Mouse (Mus musculus) E14TG2a.4 (cell line): Measurements from ENCODE around the gene Smtnl2.

Experiments used
- H3K27me3 ChIP-seq: 2 replicates; pipeline ENCODE4 v1.6.1; 2014; ENCODE audit warnings: low read length, control low read depth; ENCODE audit not compliant: insufficient read depth
- H3K36me3 ChIP-seq: 2 replicates; pipeline ENCODE4 v1.6.1; 2014; ENCODE audit warnings: low read length, control low read depth; ENCODE audit not compliant: insufficient read depth
- H3K4me1 ChIP-seq: replicated peaks from 2 replicates; pipeline ENCODE4 v1.6.1; 2014; ENCODE audit warnings: low read depth, low read length, control low read depth
- H3K4me3 ChIP-seq: replicated peaks from 2 replicates; pipeline ENCODE4 v1.5.1; 2014; ENCODE audit warnings: mild to moderate bottlenecking, low read length
- H3K9me3 ChIP-seq: 2 replicates; pipeline ENCODE4 v1.6.1; 2014; ENCODE audit warnings: low read length, control low read depth
- CTCF ChIP-seq: conservative IDR thresholded peaks from 2 replicates; pipeline ENCODE4 v1.5.1; 2014; ENCODE audit warnings: low read length
- NANOG ChIP-seq: IDR thresholded peaks from 2 replicates; pipeline ENCODE4 v1.6.1; 2014; ENCODE audit warnings: borderline replicate concordance, low read length, mixed read lengths
- POU5F1 ChIP-seq: IDR thresholded peaks from 2 replicates; pipeline ENCODE4 v1.6.1; 2014; ENCODE audit warnings: low read length, borderline replicate concordance

The Smtnl2 gene

GRCm38 (mm10) chr11:72389407-72390142 is 21.9 kb downstream of the Smtnl2 start:
- Histone ChIP-seq H3K36me3 (peaks cover 64% of the 10 kb centered on the region), H3K4me3 (no peak overlapping the region), H3K4me1 (peaks cover 20% of the 10 kb centered on the region), H3K27me3 (no peaks in the 10 kb centered on the region), H3K9me3 (no peaks in the 10 kb centered on the region)
- TF ChIP-seq CTCF (no peak), POU5F1 (no peak), NANOG (no peak)

DNA sequence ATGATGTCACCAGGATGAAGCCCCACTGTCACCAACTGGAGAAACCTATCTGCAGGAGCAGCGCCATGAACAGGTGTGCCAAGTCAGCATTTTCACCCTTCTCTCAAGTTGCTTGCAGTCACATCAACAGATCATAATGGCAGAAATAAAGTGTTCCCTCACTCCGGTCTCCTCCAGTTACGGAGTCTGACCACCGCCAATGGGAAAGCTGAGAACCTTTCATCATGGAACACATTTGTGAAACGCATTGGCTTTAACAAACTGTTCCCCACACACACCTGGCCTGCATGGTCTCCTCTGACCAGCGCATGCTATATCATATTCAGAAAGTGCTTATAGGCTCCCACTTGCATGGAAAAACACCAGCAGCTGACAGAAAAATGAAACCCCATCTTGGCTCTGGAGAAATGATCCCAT is 23.4 kb downstream of the Smtnl2 start:
- Histone ChIP-seq H3K4me1 (peaks cover 10% of the 10 kb centered on the region), H3K27me3 (no peaks in the 10 kb centered on the region), H3K36me3 (peaks cover 50% of the 10 kb centered on the region), H3K9me3 (no peaks in the 10 kb centered on the region), H3K4me3 (no peak overlapping the region)
- TF ChIP-seq POU5F1 (no peak), CTCF (no peak), NANOG (no peak)

DNA sequence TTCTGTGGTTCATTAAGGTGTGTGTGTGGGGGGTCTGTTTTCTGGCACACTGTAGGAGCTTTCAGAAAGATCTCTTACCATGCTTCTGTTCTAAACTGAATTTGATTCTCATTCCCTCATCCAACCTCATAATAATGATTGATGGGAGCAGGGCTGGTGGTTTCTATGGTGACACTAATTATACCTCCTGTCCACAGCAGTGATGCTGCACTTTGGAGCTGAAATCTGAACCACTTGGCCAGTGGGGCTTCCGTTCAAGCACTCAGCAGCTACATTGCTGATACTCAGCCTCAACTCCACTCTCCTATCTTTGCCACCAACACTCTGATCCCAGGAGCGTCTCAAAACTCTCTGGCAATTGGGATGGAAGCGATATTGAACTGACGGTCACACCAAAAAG is 32.2 kb downstream of the Smtnl2 start:
- H3K27me3 ChIP-seq, result no peaks in the 10 kb centered on the region
- H3K4me3 ChIP-seq, result no peak overlapping the region
- peaks cover 56% of the 10 kb centered on the region for H3K4me1 ChIP-seq
- TF ChIP-seq POU5F1 (no peak), NANOG (no peak), CTCF (no peak)
- H3K9me3 ChIP-seq, result no peaks in the 10 kb centered on the region
- no peaks in the 10 kb centered on the region for H3K36me3 ChIP-seq

DNA sequence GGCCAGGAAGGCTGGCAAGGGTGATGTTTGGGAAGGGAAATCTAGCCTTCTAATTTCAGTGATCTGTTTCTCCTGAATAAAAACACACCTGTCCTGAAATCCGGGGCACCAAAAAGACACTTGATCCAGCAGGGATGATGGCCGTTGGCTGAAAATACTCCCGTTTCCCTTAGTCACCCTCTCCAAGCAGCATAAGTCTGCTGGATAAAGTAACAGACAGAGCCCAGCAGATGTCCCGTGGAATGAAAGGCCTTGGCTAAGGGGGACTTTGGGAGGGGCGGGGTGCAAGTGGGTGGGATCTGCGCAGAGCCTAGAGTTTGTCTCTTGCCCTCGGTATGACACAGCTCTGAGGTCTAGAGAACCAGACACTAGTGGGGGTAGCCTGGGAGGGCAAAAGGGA is 33.3 kb downstream of the Smtnl2 start:
- H3K27me3 ChIP-seq, result no peaks in the 10 kb centered on the region
- H3K4me3 ChIP-seq, result no peak overlapping the region
- TF ChIP-seq NANOG (no peak), POU5F1 (no peak), CTCF (no peak)
- 0 out of 2 replicates have a peak, but pooled peaks cover 5% of the 10 kb centered on the region for H3K9me3 ChIP-seq
- peaks cover 56% of the 10 kb centered on the region for H3K4me1 ChIP-seq
- H3K36me3 ChIP-seq, result no peaks in the 10 kb centered on the region

DNA sequence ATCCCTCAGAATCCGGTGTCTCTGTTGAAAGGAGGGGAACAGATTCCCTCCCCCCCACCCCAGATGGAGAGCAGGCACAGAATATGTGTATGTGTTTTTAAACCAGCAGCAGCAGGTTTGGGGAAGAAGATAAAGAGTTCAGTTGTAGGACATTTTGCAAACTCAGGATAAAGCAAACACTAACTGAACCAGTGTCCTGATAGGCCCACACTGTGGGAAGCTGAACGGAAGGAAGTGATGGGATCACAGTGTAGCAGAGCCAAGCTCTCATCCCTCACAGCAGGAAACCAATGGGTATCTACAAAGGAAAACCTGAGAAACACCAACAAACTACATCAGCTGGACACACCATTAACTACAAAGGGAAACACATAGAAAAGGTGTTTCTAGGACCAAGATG is 35.0 kb downstream of the Smtnl2 start:
- Histone ChIP-seq H3K9me3 (0 out of 2 replicates have a peak, but pooled peaks cover 5% of the 10 kb centered on the region), H3K4me1 (peaks cover 47% of the 10 kb centered on the region), H3K36me3 (no peaks in the 10 kb centered on the region), H3K27me3 (no peaks in the 10 kb centered on the region), H3K4me3 (no peak overlapping the region)
- peak; percentile 42; the same call in 1 of the 2 replicates for TF ChIP-seq NANOG
- no peak for TF ChIP-seq POU5F1

- H3K9me3 ChIP-seq, result 0 out of 2 replicates have a peak, but pooled peaks cover 5% of the 10 kb centered on the region
- H3K4me1 ChIP-seq, result peaks cover 23% of the 10 kb centered on the region
- TF ChIP-seq NANOG (no peak), POU5F1 (no peak), CTCF (no peak; the same call in 1 of the 2 replicates)
- no peaks in the 10 kb centered on the region for H3K36me3 ChIP-seq
- H3K4me3 ChIP-seq, result no peak overlapping the region
- H3K27me3 ChIP-seq, result no peaks in the 10 kb centered on the region
Observed at GRCm38 (mm10) chr11:72369904-72370672, 41.4 kb downstream of the Smtnl2 start.

- TF ChIP-seq NANOG (no peak), POU5F1 (no peak), CTCF (no peak)
- Histone ChIP-seq H3K36me3 (no peaks in the 10 kb centered on the region), H3K27me3 (peaks cover 2% of the 10 kb centered on the region; the same call in 1 of the 2 replicates), H3K4me1 (peaks cover 21% of the 10 kb centered on the region), H3K4me3 (no peak overlapping the region), H3K9me3 (no peaks in the 10 kb centered on the region)
Observed at GRCm38 (mm10) chr11:72367934-72368674, 43.4 kb downstream of the Smtnl2 start.

DNA sequence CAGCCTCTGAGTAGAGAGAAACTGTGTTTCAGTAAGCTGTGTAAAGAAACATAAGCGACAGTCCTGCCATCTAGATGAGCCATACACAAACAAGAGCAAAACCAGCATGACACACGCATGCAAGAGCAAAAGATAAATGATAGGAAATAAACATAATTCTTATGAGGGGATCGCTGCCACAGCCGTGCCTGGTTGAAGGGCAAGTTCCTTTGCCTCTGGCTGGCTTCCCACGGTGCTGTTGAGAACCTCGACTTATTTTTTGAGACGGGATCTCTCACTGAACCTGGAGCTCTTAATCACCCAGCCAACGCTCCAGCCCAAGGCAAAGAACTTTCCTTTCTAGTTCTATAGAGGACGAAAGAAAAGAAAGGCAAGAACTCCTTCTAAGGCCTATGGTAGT is 45.4 kb downstream of the Smtnl2 start:
- no peaks in the 10 kb centered on the region for H3K36me3 ChIP-seq
- H3K4me1 ChIP-seq, result peaks cover 28% of the 10 kb centered on the region
- no peak overlapping the region for H3K4me3 ChIP-seq
- H3K27me3 ChIP-seq, result peaks cover 2% of the 10 kb centered on the region; the same call in 1 of the 2 replicates
- TF ChIP-seq NANOG (no peak), POU5F1 (no peak), CTCF (no peak)
- no peaks in the 10 kb centered on the region for H3K9me3 ChIP-seq
